Mouse (Mus musculus) adrenal gland, adult (tissue): ENCODE results near the gene Tnrc6c.

ENCODE experiments used
- DNase-seq, 2 experiments: peaks; one replicate each; pipeline ENCODE4 v3.0.0; 2022 to 2023; ENCODE audit warnings: low spot score in 1 of 2; ENCODE audit not compliant: inconsistent age in 2 of 2

Gene Tnrc6c

GRCm38 (mm10) chr11:117727031-117727430 lies 72.9 kb downstream of the Tnrc6c start:
- DNase-seq: no peak

GRCm38 (mm10) chr11:117728245-117728644 lies 74.2 kb downstream of the Tnrc6c start:
- DNase-seq: no peak

GRCm38 (mm10) chr11:117728841-117729240 lies 74.8 kb downstream of the Tnrc6c start:
- no peak for DNase-seq

GRCm38 (mm10) chr11:117729341-117729740 lies 75.3 kb downstream of the Tnrc6c start:
- DNase-seq: no peak

- no peak for DNase-seq
These were observed 75.9 kb downstream of the Tnrc6c start for GRCm38 (mm10) chr11:117729798-117730489.

- DNase-seq: no peak
These were observed 76.4 kb downstream of the Tnrc6c start for GRCm38 (mm10) chr11:117730490-117730838.

- peak; percentile 57 to 80 for DNase-seq
These were observed 77.4 kb downstream of the Tnrc6c start for GRCm38 (mm10) chr11:117731470-117731869.

- DNase-seq: no peak
These were observed 82.1 kb downstream of the Tnrc6c start for GRCm38 (mm10) chr11:117736037-117736689.

GRCm38 (mm10) chr11:117738123-117738522 lies 84.0 kb downstream of the Tnrc6c start:
- DNase-seq: peak; percentile 56 to 72

GRCm38 (mm10) chr11:117741128-117741527 lies 87.0 kb downstream of the Tnrc6c start:
- no peak for DNase-seq

- DNase-seq: no peak
These were observed 88.2 kb downstream of the Tnrc6c start for GRCm38 (mm10) chr11:117742243-117742642.

GRCm38 (mm10) chr11:117742715-117743114 lies 88.6 kb downstream of the Tnrc6c start:
- DNase-seq: no peak

GRCm38 (mm10) chr11:117743454-117744030 lies 89.5 kb downstream of the Tnrc6c start:
- no peak for DNase-seq

GRCm38 (mm10) chr11:117748628-117749027 lies 94.5 kb downstream of the Tnrc6c start:
- no peak for DNase-seq

GRCm38 (mm10) chr11:117749414-117749813 lies 95.3 kb downstream of the Tnrc6c start:
- DNase-seq: no peak

GRCm38 (mm10) chr11:117751544-117751943 lies 97.5 kb downstream of the Tnrc6c start:
- DNase-seq: no peak

GRCm38 (mm10) chr11:117755891-117756290 lies 101.8 kb downstream of the Tnrc6c start:
- no peak for DNase-seq

- DNase-seq: no peak
These were observed 105.2 kb downstream of the Tnrc6c start for GRCm38 (mm10) chr11:117759267-117759666.

- DNase-seq: no peak
These were observed 106.5 kb downstream of the Tnrc6c start for GRCm38 (mm10) chr11:117760374-117761119.

GRCm38 (mm10) chr11:117761801-117762200 lies 107.7 kb downstream of the Tnrc6c start:
- DNase-seq: no peak

GRCm38 (mm10) chr11:117762246-117762645 lies 108.2 kb downstream of the Tnrc6c start:
- DNase-seq: no peak

GRCm38 (mm10) chr11:117764319-117764718 lies 110.2 kb downstream of the Tnrc6c start:
- DNase-seq: no peak
